Mouse (Mus musculus) adrenal gland, adult (tissue): ENCODE data around the gene H2al1b.

Source experiments
- DNase-seq, 2 experiments: peaks; one replicate each; pipeline ENCODE4 v3.0.0; 2022 to 2023; ENCODE audit warnings: low spot score in 1 of 2; ENCODE audit not compliant: inconsistent age in 2 of 2

Gene H2al1b

GRCm38 (mm10) chrX:11345762-11346161, 43.5 kb downstream of the H2al1b start:
- no peak for DNase-seq

- no peak for DNase-seq
These were observed 44.5 kb downstream of the H2al1b start for GRCm38 (mm10) chrX:11346756-11347155.
